ENCODE assay signal across 8 mouse cellular contexts in the genomic region with DNA sequence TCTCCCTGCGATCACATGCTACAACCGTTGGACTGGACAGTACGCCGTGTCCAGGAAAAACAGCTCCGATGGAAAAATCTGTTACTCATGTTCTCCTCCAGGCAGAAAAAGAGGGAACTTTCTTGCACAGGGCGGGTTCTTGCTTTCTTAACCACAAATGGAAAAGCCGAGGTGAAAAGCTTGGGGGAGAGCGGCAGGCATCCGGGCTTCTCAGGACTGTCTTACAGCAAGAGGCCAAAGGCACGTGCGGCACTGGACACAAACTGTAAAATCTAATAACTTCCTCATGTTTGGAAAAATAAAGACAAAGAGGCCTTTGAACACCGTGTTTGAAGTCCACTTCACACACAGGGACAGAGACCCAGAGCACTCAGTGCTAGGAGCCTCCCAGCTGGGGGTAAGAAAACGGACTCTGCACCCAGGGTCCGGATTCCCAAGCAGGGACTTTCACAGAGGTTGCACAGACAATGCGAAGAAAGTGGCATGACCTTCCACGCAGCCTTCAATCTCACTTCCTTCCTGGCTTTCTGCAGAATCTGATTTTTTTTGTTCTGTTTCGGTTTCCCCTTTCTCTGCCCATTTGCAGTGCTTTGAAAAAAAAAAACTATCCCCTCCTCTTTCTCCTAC.
DNase-seq lines count a peak whose midpoint lies in the region; ATAC-seq and TF ChIP-seq lines count a peak whose summit lies in the region.

No protein-coding gene starts in this region.

- peak; percentile 43 to 79 for DNase-seq in adrenal gland, adult (ENCODE audit: inconsistent age in 2 of 2, low spot score in 1 of 2)
- no peak for DNase-seq in adrenal gland, adult 18-20 months (ENCODE audit: low spot score in 2 of 2)
- DNase-seq in brain, embryonic 14.5 days (ENCODE audit: low read depth): peak; percentile 25
- DNase-seq in heart, postnatal 0 days (ENCODE audit: low spot score): peak; percentile 47
- peak; percentile 46 for DNase-seq in limb, embryonic 11.5 days (ENCODE audit: low spot score)
- DNase-seq in layer of hippocampus, postnatal 14 days (ENCODE audit: low spot score in 2 of 2): no peak
- DNase-seq in retina, embryonic 14.5 days (ENCODE audit: low spot score): no peak

- no peaks in the 10 kb centered on the region for H3K36me3 ChIP-seq in heart, postnatal 0 days (replicated peaks; ENCODE audit: control insufficient read depth, insufficient read depth, low read length)
- no peaks in the 10 kb centered on the region for H3K36me3 ChIP-seq in limb, embryonic 11.5 days (ENCODE audit: control insufficient read depth, insufficient read depth, low read length)

- H3K27me3 ChIP-seq in heart, postnatal 0 days (ENCODE audit: control insufficient read depth, insufficient read depth, low read length): no peaks in the 10 kb centered on the region
- no peaks in the 10 kb centered on the region for H3K27me3 ChIP-seq in limb, embryonic 11.5 days (ENCODE audit: control insufficient read depth, insufficient read depth, low read length)

- no peak for TF ChIP-seq EP300 in heart, postnatal 0 days (IDR thresholded peaks at IDR 0.05; ENCODE audit: low read depth)

- no peaks in the 10 kb centered on the region for H3K9me3 ChIP-seq in heart, postnatal 0 days (replicated peaks; ENCODE audit: control insufficient read depth, low read length)
- H3K9me3 ChIP-seq in limb, embryonic 11.5 days (ENCODE audit: control insufficient read depth, low read length): no peaks in the 10 kb centered on the region

- no peak for TF ChIP-seq POLR2A in brain, embryonic 14.5 days (IDR thresholded peaks at IDR 0.05; ENCODE audit: borderline replicate concordance, extremely low read depth, insufficient read depth, insufficient read length, poor library complexity, severe bottlenecking)

- H3K9ac ChIP-seq in heart, postnatal 0 days (replicated peaks; ENCODE audit: low read depth, low read length): no peak overlapping the region
- 0 out of 2 replicates have a peak overlapping the region, but pooled peaks have one; percentile 27 for H3K9ac ChIP-seq in limb, embryonic 11.5 days (ENCODE audit: low read length)

- peak overlapping the region; percentile 59 for H3K27ac ChIP-seq in heart, postnatal 0 days (ENCODE audit: low read depth)
- H3K27ac ChIP-seq in limb, embryonic 11.5 days (replicated peaks; ENCODE audit: low read depth, low read length): no peak overlapping the region

- H3K4me3 ChIP-seq in heart, postnatal 0 days (ENCODE audit: low read depth, low read length): no peak overlapping the region
- no peak overlapping the region for H3K4me3 ChIP-seq in limb, embryonic 11.5 days (ENCODE audit: low read depth, low read length)

- no peaks in the 10 kb centered on the region; the same call in 1 of the 2 replicates for H3K4me1 ChIP-seq in heart, postnatal 0 days (ENCODE audit: control insufficient read depth, insufficient read depth)
- peaks cover 9% of the 10 kb centered on the region for H3K4me1 ChIP-seq in limb, embryonic 11.5 days (ENCODE audit: control insufficient read depth, insufficient read depth, low read length)

- 47% methylated on average over 17 of the region's 17 CpGs for WGBS in heart, postnatal 0 days
- 46% methylated on average over 17 of the region's 17 CpGs for WGBS in limb, embryonic 11.5 days

- H3K4me2 ChIP-seq in heart, postnatal 0 days (ENCODE audit: low read depth, low read length): peak overlapping the region; percentile 10; the same call in 1 of the 2 replicates
- H3K4me2 ChIP-seq in limb, embryonic 11.5 days (ENCODE audit: low read depth, severe bottlenecking): peak overlapping the region; percentile 20; the same call in 1 of the 2 replicates

- no peak for TF ChIP-seq CTCF in brain, embryonic 14.5 days (IDR thresholded peaks at IDR 0.05; ENCODE audit: borderline replicate concordance, extremely low read depth, insufficient read depth, insufficient read length)
- TF ChIP-seq CTCF in heart, postnatal 0 days (IDR thresholded peaks at IDR 0.05; ENCODE audit: low read depth): no peak

- peak; percentile 64 for ATAC-seq in heart, postnatal 0 days (ENCODE audit: insufficient read depth, low read depth)
- no peak for ATAC-seq in limb, embryonic 11.5 days (ENCODE audit: insufficient number of reproducible peaks, low FRiP score, low TSS enrichment, low read depth)
- ATAC-seq in neutrophil, adult 5-6 weeks (ENCODE audit: extremely low read depth, insufficient number of reproducible peaks, low FRiP score, poor library complexity, severe bottlenecking): peak; percentile 51; the same call in 1 of the 2 replicates

Comparison
In these comparisons a context has a peak if more than half of its experiments do, and no peak if none do; other contexts are left out.
1. DNase-seq: peak in adrenal gland, adult (2 of 2), brain, embryonic 14.5 days (single experiment), heart, postnatal 0 days (single experiment) and limb, embryonic 11.5 days (single experiment); none in adrenal gland, adult 18-20 months (0 of 2), layer of hippocampus, postnatal 14 days (0 of 2) and retina, embryonic 14.5 days (single experiment).